Mouse (Mus musculus) kidney, adult 10 weeks (tissue): Measurements from ENCODE around the gene 4930524B15Rik. TPM values are rescaled to one million over a fixed set of nuclear protein-coding genes. Genes with fewer than 3 reads are reported as not detected.

Experiments
- polyA plus RNA-seq: library from polyadenylated mRNA; stranded (reverse); fragments of 350-450 nt; fragmentation: Illumina TruSeq; extraction: RNeasy Lipid Tissue Mini Kit (QIAGEN cat#74804); gene quantifications from one replicate; pipeline ENCODE4 v1.2.3, GENCODE M21; 2014; ENCODE audit warnings: low read depth, low replicate concordance

4930524B15Rik gene
- polyA plus RNA-seq: not detected

DNA sequence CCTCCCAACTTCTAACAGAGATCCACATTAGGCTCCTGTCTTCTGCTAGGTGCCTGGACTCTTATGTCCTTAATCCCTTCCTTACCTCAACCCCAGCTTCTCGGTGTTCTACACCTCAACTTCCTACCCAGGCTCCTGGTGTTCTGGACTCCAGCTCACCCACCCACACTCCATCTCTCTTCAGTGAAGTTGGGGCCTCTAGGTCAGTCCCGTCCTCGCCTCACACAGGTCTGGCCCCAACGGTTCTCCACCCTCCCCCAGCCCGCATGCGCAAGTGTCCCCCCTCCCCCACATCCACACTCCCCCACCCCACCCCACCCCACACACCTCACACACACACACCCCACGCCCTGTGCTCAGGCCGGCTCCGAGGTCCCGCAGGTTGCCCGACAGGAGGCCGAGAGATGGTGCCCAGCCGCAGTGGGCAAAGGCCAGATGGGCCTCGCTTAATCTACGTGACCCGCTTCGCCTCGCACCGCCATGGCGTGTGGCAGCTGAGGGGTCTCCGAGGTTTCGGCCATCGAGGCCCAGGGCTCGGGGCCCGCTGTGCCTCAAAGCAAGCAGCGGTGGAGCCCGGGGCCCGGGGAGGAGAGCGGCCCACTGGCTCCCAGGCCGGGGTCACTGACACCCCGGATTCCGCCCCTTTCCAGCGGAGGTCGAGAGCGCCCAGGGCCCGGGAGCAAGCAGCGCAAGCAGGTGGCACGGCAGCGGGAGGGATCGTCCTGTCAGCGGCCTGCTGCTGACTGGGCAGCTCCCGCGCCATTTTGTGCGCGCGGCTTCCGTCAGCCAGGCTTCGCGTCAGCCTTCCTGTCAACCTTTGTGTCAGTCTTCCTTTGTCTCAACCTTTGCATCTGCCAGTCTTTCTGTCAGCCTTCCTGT is at the start of gene 4930524B15Rik:
TSS of gene 4930524B15Rik (plus strand) at position 337 of the 879 bp plus-strand sequence.

DNA sequence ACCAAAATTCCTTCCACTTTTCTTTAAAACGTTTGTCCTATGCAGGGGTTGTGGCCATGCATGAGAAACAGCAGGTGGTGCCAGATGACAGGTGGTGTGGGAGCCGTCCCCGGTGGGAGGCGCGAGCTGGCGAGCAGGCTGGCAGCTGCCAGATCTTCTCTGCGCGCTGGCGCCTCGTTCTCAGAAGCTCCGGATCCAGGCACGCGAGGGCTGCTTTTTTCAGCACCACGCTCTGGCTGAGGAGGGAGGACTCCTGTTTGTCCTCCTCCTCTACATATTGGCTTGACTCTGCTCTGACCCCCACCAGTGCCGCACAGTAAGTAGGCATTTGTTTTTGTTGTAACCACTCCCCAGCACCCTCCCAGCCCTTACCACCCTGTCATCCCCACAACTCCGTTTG is 34.9 kb downstream of the 4930524B15Rik start, which contains the start of gene Nsg2:
TSS of gene Nsg2 (plus strand) at position 183 of the 400 bp plus-strand sequence.

Other genes starting within 250 kb of the 4930524B15Rik start
- 229 TPM for gene Cpeb4, start 93.4 kb upstream of the 4930524B15Rik start, polyA plus RNA-seq
- 2.9 TPM for gene Nsg2, start 34.9 kb downstream of the 4930524B15Rik start, polyA plus RNA-seq
- not detected for gene Il9r, start 234.7 kb downstream of the 4930524B15Rik start, polyA plus RNA-seq
- 1.4 TPM for gene Snrnp25, start 239.8 kb downstream of the 4930524B15Rik start, polyA plus RNA-seq